Mouse (Mus musculus): ENCODE measurements around the gene Kif16b.

DNA sequence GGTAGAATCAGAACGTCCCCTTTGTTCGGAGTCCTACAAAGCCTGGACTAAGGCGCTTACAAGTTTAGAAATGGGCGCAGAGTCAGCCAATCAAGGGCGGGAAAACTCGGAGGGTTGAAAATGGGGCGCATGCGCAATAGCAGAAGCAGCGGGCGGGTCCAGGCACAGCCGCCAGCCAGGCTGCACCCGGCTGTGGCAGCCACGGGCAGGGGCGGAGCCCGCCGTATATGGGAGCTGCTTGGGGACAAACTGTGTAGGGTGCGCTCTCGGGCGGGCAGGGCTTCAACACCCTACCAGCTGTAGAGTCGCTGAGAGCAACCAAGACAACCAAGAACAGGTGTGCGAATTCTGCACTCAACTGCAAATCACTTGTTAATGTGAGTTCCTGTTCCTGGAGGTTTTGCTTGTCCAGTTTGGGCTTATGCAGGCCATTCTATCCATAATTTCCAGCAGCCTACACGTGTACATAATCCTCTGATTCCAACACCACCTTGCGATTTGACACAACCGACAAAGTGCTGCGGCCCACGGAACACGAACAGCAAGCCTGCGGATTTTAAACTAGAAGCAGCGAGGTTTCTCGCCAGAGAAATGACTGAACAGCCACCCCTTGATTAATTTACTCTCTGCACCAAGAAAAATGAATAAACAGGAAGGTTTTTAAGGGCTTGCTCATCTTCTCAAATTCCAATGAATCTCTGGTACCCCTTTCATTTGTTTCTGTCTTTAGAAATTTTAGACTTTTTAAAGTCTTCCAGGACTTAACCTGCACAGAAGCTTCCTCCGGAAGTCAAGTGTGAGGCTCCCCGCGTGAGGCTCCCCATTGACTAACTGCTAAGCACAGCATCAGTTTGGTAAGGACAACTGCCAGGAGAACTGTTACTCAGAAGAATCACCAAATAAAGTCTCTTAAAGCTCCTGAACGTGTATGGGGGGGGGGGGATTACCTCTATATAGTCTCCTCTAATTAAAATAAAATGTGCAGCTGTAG is 1.9 kb upstream of the Kif16b start:
- TF ChIP-seq CTCF (IDR thresholded peaks at IDR 0.05; ENCODE audit: insufficient read depth, low read depth, low read length): no peak
- no peak; the same call in 1 of the 2 replicates for TF ChIP-seq POLR2A (IDR thresholded peaks at IDR 0.05; ENCODE audit: insufficient read depth, low read depth, low read length)

Measured in olfactory bulb, adult 2 months (tissue).